Mouse (Mus musculus): ENCODE measurements around the gene Prkag2.

Prkag2 gene

DNA sequence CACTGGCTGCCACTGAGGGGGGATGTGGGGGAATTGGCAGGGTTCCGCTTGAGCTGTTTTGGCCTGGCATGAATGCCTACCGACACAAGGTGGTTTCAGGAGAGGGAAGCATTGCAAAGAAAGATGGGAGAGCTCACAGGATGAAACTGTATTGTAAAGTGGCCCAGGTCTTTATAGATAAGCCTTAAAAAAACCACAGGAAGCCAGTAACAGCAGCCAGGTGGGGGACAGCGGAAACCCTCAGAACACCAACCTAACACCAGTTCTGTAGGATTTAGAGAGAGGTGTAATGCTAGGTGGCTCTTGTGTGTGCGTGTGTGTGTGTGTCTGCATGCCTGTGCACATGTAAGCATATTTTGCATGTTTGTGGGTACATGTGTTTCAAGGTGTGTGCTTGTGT is 101.1 kb downstream of the Prkag2 start:
- DNase-seq (ENCODE audit: low spot score in 2 of 2), result no peak

DNA sequence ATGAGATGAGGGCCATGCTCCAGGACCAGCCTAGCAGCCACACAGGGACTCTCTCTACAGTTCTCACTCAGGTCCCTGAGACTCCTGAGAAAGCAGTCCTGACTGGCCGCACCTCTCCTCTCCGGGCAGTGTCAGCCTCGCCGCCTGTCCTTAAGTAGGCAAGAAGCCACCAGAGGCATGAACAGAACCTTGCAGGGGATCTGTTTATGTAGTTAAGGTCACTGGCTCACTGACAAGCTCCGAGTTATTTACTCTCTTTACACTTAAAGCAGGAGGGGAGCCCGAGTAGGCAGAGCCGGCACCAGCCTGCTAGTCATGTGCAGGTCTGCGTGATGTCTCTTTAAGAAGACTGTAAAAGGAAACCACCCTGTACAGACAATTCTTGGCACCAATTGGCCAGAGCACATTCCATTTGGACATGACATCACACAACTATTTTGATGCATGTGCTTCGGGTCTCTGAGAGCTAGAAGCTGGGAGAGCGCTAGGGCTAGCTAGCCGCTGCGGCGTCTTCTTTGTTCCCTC is 104.8 kb downstream of the Prkag2 start:
- peak in 1 of 2 experiments; percentile 57 for DNase-seq (ENCODE audit: low spot score in 2 of 2)

DNA sequence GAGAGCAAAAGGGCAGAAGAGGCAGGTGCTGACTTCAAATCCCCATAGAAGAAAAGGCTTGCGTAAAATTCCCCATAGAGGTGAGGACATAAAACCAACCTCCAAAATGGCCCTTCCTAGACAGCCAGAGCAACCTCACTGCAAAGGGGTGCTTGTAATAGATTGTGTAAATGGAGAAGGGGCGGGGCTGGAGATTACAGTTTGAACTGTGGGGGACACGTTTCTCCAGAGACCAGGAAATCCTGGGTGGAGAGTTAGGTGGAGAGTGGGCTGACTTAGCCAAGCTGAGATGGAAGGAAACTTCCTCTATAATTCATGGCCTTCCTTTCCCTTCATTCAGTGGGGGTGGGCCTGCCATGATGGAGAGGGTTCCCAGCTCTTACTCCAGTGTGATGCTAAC is 107.3 kb downstream of the Prkag2 start:
- DNase-seq (ENCODE audit: low spot score in 2 of 2), result no peak

DNA sequence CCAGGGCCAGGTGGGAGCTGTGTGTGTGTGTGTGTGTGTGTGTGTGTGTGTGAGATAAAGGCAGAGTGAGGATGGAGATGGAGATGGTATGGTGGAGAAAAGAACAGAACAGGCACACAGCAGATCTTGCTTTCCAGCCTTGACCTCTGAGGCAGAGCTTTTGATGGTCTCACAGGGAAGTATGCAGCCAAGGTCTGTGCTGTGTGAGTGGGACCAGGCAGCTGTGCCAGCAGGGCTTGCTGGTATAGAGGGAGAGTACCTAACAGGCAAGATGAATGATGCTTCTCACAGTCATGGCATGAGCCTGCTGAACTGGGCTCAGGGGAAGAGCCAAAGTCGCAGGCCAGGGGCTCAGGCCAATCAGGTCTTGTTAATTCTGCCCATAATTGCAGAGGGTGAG is 108.9 kb downstream of the Prkag2 start:
- DNase-seq (ENCODE audit: low spot score in 2 of 2), result no peak

DNA sequence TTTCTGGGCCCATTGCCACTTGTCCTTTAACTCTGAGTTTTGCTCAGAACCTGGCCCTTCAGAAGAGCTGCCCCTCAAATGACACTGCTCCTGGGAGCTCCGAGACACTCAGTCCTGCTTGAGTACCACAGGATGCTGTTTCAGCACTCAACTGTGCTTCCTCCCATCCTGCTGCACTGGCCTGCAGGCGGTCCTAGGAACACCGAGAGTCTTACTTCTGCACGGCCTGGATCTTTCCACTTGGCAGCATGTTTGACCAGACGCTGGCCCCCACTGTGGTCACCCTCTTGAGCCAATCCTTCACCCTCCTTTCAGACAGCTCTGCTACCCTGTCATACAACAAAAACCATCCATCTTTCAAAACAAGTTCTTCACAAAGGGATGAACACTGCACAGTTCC is 110.0 kb downstream of the Prkag2 start:
- DNase-seq (ENCODE audit: low spot score in 2 of 2), result no peak

DNA sequence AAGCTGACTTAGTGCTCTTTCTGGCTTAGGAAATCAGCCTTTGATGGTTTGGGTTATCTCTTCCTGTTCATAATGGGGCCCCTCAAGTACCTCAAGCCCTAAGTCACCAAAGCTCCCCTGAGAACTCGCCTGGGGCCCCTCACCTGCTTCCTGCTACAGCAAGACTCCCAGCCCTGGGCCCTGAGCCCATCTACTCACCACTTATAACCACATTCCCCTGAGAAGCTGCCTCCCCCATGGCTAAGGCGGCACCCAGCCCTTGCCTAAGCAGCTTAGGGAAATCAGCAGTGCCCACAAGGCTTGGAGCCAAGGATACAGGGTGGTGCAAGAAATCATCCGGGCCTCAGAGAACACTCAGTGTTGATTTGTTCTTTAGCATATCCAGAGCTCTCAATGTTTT is 110.8 kb downstream of the Prkag2 start:
- DNase-seq (ENCODE audit: low spot score in 2 of 2), result no peak

DNA sequence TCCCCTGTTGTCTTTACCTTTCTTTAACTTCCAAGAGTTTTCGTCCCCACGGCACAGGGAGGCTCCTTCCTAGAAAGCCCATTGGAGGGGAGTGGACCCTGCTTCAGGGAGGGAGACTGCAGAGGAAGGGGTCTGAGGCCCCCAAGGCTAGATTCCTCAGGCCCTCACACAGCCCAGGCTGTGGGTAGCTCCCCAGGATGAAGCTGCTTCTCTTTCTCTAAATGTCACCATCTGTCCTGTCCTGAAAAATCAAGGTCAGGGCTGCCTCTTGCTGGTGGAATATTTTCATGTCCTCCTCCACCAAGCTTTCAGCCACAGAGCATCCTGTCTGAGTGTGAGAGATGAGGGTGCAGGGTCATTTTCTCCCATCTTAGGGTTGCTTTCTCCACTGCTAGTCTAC is 113.5 kb downstream of the Prkag2 start:
- no peak for DNase-seq (ENCODE audit: low spot score in 2 of 2)

DNA sequence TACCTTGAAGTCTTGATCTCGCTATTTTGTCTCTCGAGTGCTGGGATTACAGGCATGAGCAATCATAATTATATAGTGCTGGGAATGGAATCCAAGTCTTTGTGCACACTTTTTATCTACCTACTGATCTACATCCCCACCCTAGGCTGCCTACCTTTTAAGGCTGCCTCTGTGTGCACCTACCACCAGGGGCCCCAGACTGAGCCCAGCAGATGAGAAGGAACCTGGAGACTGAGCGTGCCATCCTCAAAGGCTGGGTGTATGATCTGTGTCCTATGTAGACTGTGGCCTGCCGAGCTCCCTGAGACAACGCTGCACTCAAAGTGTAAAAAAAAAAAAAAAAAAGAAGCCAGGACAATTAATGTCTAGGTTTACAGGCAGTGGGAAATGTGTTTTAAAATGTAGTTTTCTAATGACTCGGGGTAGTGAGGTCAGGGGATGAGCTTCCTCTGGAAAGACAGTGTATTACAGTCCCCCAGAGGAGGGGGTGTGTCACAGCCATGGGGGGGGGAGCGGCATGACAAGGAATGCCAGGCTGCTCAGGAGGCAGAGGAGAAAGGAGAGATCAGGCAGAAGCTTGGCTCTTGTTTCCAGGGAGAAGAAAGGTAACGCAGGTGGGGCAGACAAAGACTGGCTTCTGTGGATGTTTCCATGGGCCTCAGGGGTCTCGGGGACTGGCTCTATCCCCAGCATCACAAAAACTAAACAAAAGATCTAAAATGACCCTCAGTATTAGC is 114.1 kb downstream of the Prkag2 start:
- no peak for DNase-seq (ENCODE audit: low spot score in 2 of 2)

DNA sequence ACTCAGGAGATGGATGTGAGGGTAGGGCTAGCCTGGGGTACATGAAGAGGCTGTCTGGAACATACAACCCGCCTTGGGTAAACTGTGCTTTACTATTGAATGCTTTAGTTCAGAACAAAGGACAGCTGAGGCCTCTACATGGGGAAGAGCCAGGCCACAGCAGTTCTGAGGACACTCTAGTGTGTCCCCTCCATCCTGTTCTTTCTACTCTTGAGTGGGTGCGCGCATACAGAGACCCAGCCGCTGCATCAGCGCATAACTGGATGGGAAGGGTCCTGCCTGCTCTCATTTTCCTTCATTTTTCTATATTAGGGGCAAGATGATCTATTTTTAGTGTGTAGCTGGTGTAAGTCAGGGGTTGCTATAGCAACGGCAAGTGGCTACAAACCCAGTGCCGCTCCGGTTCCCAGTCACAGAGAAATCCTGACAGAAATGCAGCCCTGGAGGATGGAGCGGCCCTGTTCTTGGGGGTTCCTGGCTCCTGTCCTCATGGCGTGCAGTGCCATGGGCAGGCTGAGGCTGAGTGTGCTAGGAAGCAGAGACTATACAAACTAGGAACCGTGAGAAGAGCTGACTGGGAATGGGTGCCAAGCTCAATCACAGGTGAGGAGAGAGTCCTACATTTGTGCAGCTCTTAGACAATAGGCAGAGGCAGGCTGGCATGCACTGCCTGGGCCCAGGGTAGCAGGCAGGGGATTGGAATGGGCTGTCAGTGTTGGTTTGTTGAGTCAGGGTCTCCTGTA is 114.8 kb downstream of the Prkag2 start:
- DNase-seq (ENCODE audit: low spot score in 2 of 2), result no peak

DNA sequence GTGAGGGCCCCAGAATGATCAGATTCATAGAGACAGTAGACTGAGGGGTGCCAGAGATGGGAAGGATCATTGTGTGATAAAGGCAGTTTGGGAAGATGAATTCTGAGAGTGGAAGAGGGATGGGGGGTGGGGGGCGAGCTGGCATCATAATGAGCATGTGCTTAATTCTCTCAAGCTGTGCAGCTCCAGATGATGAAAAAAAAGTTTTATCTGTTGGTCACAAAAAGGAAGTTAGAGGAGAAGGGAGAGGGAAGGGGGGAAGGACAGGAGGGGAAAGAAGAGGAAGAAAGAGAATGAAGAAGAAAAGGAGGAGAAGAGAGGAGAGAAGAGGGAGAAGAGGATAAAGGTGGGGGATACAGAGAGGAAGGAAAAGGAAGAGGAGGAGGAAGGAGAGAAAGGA is 116.3 kb downstream of the Prkag2 start:
- no peak for DNase-seq (ENCODE audit: low spot score in 2 of 2)

DNA sequence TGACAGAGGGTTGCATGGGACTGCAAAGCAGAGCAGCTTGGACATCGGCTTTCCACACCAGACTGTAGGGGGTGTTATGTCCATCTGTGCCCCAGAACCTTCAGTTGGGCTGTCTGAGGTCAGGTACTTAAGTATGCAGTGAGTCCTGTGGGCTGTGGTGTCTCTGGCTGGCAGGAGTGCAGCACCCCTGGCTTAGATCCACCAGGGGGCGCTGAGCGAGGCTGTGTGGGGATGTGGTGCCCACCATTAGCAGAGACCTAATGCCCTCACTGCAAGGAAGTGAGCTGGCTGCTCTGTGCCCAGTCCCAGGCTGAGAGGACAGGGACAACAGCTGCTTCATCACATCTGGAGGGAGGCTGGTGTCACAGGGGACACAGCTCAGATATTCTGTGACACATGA is 116.9 kb downstream of the Prkag2 start:
- peak in 1 of 2 experiments; percentile 36 for DNase-seq (ENCODE audit: low spot score in 2 of 2)

DNA sequence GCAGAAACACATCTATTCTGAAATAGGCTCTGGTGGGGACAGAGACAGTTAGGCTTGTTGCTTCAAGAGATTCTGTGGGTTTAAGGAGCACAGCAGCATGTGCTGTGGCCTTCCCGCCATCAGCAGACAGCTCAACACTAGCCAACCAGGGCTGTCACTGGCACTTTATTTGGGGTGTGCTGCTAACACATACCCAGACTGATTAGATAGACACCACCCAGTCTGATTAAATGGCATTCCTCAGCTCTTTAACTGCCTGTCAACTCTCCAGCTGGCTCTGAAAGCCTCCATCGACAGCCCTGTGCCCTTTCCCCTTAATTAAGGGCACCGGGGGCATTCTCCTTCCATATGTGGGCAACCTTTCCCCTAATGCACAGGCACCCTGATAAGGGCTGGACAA is 118.2 kb downstream of the Prkag2 start:
- no peak for DNase-seq (ENCODE audit: low spot score in 2 of 2)

DNA sequence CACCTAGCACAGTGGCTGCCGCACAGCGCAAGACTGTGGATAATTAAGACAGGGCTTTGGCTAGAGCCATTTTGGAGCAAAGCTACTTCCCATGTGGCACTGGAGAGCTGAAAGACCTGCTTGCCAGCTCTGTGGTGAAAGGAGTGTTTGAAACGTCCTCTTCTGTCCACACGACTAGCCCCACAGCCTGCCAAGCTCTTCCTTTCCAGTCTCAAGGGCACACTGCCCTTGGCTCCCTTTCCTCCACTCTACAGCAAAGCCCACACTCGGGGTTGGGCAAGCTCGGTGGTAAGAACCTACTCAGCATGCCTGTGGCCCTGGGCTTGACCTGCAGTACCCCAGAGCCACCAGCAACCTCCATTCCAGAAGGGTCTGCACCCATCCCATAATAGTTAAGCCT is 118.7 kb downstream of the Prkag2 start:
- no peak for DNase-seq (ENCODE audit: low spot score in 2 of 2)

DNA sequence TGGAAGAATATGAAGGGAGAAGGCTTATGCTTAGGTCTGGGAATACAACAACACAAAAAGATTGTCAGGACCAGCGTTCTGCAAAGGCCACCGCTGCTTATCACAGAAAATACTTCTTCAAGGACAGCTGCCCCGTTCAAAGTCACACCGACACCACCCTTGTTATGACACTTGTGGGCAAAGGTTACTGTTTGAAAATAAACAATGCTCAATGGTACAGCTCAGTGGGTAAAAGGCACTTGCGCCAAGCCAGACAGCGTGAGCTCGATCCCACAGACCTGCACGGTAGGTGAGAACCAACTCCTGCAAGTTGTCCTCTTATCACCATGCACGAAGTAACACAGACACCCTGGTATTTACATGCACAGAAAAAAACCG is 120.5 kb downstream of the Prkag2 start:
- no peak for DNase-seq (ENCODE audit: low spot score in 2 of 2)

DNA sequence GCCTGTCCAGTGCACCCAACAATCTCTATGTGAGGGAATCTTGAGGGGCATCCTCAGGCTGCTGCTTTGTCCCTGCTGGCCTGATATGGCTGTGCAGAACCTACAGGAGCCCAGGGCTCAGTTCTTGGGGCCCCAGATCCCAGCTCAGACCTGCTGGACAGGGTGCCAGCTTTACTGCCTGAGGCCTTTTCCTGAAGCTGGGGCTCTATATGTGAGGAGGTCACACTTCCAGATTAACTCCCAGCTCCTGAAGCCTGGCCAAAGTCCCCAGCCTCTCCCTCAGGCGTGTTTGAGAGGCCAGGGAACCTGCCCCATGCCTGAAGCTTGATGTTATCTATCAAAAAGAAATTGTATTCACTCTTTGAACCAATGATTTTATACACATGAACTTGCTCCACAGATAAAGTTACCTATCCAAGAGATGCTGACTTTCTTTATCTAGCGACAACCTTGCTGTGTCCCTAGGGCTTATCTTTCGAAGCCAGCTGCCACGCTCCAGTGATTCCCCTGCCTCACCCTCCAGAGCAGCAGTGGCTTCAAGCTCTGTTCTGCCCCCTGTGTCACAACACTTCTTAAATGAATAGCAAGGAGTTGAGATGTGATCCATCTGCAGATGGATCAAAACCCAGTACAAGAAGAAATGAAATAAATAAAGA is 121.0 kb downstream of the Prkag2 start:
- DNase-seq (ENCODE audit: low spot score in 2 of 2), result no peak

DNA sequence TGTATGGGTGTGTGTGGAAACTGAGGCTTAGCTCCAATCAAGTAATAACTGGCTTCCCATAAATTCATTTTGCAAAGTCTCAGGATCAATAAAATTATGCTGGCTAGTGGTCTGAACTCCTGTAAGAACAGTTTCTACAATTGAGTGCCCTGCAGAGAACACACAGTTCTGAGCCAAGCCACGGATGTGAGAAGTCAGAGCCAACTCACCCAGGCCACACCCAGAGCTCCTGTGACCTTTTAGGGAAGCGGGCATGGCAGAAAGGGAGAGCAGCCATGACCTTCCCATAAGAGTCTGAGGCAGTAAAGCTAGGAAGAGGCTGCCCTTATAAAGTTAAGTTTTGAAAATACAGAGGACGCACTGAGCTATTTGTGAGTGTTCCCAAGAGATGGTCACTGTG is 123.5 kb downstream of the Prkag2 start:
- no peak for DNase-seq (ENCODE audit: low spot score in 2 of 2)

DNA sequence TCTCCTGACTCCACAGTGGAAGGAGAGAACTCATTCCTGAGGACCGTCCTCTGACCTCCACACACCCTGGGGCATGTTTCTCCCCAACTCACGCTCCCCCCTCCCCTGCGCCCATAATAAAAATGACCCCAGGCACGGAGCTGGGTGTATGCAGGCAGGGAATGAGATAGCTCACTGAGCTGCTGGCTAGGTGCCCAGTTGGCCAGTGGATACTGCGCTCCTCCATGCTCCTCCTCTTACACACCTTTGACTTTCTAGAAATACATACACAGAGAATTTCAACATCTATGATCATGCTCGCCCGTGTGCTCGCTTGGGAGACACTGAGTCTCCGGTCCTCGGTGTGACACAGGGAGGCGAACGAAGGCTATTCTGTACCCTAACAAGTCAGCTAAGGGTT is 124.2 kb downstream of the Prkag2 start:
- no peak for DNase-seq (ENCODE audit: low spot score in 2 of 2)

DNA sequence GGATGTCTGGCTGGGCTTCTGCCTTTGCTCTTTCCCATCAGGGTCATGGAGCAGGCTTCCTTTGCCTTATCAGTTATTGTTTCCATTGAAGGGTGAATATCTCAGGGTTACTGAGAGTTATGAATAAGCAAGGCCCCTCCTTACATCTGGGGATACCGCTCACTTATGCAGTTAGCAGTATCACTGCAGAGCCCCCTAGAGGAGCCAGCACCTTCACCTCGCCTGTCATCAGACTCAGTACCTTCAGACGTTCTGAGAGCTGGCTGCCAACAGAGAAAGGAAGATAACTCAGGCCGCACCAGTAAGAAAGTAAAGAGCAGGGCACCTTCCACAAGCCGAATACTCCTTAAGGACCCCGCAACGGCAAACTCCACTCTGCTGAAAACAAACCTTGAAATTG is 125.3 kb downstream of the Prkag2 start:
- DNase-seq (ENCODE audit: low spot score in 2 of 2), result no peak

DNA sequence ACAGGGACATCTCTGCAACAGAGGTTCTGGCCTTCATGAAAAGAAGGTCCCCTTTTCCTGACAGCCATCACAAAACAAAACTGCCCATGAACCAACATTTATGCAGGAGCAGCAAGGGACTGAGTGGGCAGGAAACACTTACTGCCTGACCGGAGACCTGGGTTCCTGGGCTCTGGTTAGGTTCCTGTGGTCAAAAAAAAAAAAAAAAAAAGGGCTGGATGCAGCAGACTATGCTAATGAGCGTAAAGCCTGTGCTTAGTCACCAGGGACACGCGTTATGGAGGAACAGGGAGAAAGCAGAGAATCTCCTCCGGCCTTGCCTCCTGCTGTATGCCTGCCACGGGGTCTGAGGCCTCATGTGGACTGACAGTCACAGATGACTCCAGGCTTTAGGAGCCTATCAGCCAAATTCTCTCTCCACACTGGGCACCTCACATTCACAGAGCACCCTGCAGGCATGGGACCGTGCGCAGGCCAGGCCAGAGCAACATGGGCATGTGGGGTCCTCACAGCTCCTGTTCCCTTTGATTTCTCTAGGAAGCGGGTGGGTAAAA is 126.7 kb downstream of the Prkag2 start:
- DNase-seq (ENCODE audit: low spot score in 2 of 2), result no peak

DNA sequence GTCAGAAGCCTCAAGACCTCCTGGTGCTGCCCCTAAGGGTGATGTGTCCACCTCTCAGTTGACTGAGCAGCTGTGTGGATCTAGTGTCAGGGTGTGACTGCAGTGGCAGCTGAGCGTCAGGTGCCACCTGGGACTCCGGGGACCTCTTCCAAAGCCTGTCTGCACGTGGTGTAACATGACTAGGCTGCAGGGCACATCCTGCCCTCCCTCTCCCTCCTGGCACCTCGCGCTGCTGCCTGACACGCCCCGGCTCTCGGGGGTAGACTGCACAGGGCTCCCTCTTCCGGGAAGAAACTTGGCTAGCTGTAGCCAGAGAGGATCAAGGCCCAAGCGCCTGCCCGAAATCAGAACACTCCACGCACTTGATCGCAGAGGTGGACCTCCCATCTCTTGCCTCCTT is 127.2 kb downstream of the Prkag2 start:
- peak in 1 of 2 experiments; percentile 28 for DNase-seq (ENCODE audit: low spot score in 2 of 2)

DNA sequence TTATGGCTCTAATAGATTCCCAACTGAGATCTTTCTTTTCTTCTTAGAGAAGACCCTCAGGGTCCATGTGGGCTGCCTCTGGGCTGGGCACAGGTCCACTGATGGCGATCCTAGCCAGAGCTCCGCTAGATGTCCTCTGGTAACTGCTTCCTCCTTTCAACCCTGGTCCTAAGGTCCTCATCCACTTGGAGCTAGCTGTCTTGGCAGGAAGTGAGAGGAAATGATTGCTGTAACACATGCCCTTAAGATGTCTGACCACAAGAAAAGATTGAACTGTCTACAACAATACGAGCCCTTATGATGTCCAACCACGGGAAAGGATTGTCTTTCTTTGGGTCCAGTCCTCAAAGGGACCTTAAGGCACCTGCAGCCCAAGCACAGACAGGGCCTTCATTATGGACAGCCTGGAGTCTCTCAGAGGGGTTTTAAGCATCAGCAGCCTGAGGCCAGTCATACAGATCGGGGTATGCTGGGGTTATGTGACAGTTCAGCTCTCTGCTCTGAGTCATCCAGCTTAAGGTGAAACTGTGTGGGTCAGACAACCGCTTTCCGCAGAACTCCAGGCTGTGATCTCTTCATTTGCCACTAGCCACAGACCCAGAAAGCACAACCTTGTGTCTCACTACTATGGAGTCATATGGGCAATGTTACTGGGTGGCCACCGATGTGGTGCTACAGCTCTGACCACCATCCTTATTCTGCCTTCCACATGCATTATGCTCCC is 129.7 kb downstream of the Prkag2 start:
- no peak for DNase-seq (ENCODE audit: low spot score in 2 of 2)
